Mouse (Mus musculus): Measurements from ENCODE around the gene Crkl. TPM values are rescaled to one million over a fixed set of nuclear protein-coding genes. Genes with fewer than 3 reads are reported as not detected.

The Crkl gene
- total RNA-seq, 2 experiments from 2014 or later = 23.4 to 27.4 TPM

- intact Hi-C loops (cut with DNase I) = no loop called here
- DNase-seq = no peak
Observed at GRCm38 (mm10) chr16:17524156-17524555, 72.4 kb downstream of the Crkl start.

- no peak for DNase-seq
- intact Hi-C loops (cut with DNase I) = no loop called here
Observed at GRCm38 (mm10) chr16:17525524-17525923, 73.7 kb downstream of the Crkl start.

GRCm38 (mm10) chr16:17526223-17526622 lies 74.4 kb downstream of the Crkl start:
- intact Hi-C loops (cut with DNase I) = no loop called here
- DNase-seq = no peak

GRCm38 (mm10) chr16:17527606-17528005 lies 75.8 kb downstream of the Crkl start:
- intact Hi-C loops (cut with DNase I) = no loop called here
- no peak for DNase-seq

GRCm38 (mm10) chr16:17528276-17528675 lies 76.5 kb downstream of the Crkl start:
- intact Hi-C loops (cut with DNase I) = no loop called here
- no peak for DNase-seq

- intact Hi-C loops (cut with DNase I) = loop anchor here (2.0 kb wide), 2 partner anchors 21 to 125 kb away; partner anchors contain the start of genes Lztr1 and Snap29
- no peak for DNase-seq
Observed at GRCm38 (mm10) chr16:17529981-17530586, 78.3 kb downstream of the Crkl start.

GRCm38 (mm10) chr16:17530640-17531288 lies 79.0 kb downstream of the Crkl start, which contains the start of gene Thap7:
Thap7 (minus strand) TSS chr16:17531136.
- DNase-seq = peak; percentile 97 to 98
- intact Hi-C loops (cut with DNase I) = loop anchor here (2.0 kb wide), 2 partner anchors 22 to 126 kb away; partner anchors contain the start of genes Lztr1 and Snap29

- intact Hi-C loops (cut with DNase I) = no loop called here
Observed at GRCm38 (mm10) chr16:17532271-17532670, 80.5 kb downstream of the Crkl start.

GRCm38 (mm10) chr16:17532676-17533329 lies 81.0 kb downstream of the Crkl start:
- intact Hi-C loops (cut with DNase I) = no loop called here
- DNase-seq = no peak

More at GRCm38 (mm10) chr16:17532271-17532670, 80.5 kb downstream of the Crkl start:
- no peak for DNase-seq

- no peak for DNase-seq
- intact Hi-C loops (cut with DNase I) = no loop called here
Observed at GRCm38 (mm10) chr16:17536584-17536983, 84.8 kb downstream of the Crkl start.

Other genes with a start within 250 kb of the Crkl start
- 100 to 1,000 TPM; 110 to 125 TPM for gene Ube2l3, start 249.3 kb upstream of the Crkl start, total RNA-seq (2021)
- under 1 TPM; 0.08 to 0.25 TPM for gene Rimbp3, start 243.4 kb upstream of the Crkl start, total RNA-seq (2021)
- gene Hic2, start 218.4 kb upstream of the Crkl start, total RNA-seq (2021) = 1 to 10 TPM; 2.2 to 2.3 TPM
- gene Tmem191c, start 175.9 kb upstream of the Crkl start, total RNA-seq (2021) = 1 to 10 TPM; 2.1 to 2.4 TPM
- 1 to 10 TPM; 2.6 to 2.7 TPM for gene Serpind1, start 120.6 kb upstream of the Crkl start, total RNA-seq (2021)
- 10 to 100 TPM; 16.7 to 17.3 TPM for gene Snap29, start 46.0 kb upstream of the Crkl start, total RNA-seq (2021)
- gene Pi4ka, start 45.7 kb upstream of the Crkl start, total RNA-seq (2021) = 10 to 100 TPM; 57.2 to 58.4 TPM
- gene Aifm3, start 37.6 kb downstream of the Crkl start, total RNA-seq (2021) = under 1 TPM in 1 of 2 experiments, not detected in 1; 0.11 TPM
- 10 to 100 TPM; 35.4 to 38.3 TPM for gene Lztr1, start 56.7 kb downstream of the Crkl start, total RNA-seq (2021)
- 10 to 100 TPM; 14.7 to 14.8 TPM for gene Thap7, start 79.1 kb downstream of the Crkl start, total RNA-seq (2021)
- gene Lrrc74b, start 109.3 kb downstream of the Crkl start, total RNA-seq (2021) = under 1 TPM in 1 of 2 experiments, not detected in 1; 0.19 TPM
- 1 to 10 TPM in 1 of 2 experiments, under 1 TPM in 1; 0.73 to 1.4 TPM for gene P2rx6, start 109.9 kb downstream of the Crkl start, total RNA-seq (2021)
- gene Slc7a4, start 131.2 kb downstream of the Crkl start, total RNA-seq (2021) = 1 to 10 TPM; 1.6 to 1.7 TPM
- 10 to 100 TPM; 19.4 to 23.2 TPM for gene Smpd4, start 167.4 kb downstream of the Crkl start, total RNA-seq (2021)
- gene Ccdc74a, start 194.5 kb downstream of the Crkl start, total RNA-seq (2021) = under 1 TPM in 1 of 2 experiments, not detected in 1; 0.60 TPM

Measured in heart, postnatal 36 days (tissue).